Mouse (Mus musculus): ENCODE measurements around the gene Gosr2. TPM values are rescaled to one million over a fixed set of nuclear protein-coding genes. Genes with fewer than 3 reads are reported as not detected.
A peak's percentile ranks its signal among the peaks of the same experiment; 100 is the strongest.

The Gosr2 gene
- total RNA-seq (2021) = 10 to 100 TPM; 83.7 to 86.7 TPM
- long read RNA-seq, experiment 1, transcript Gosr2-203 (5 exons, 917 nt) = minor isoform, 5 of 91 reads
- long read RNA-seq, experiment 1, transcript Gosr2-201 (6 exons, 3,266 nt) = major isoform, 49 of 91 reads
- long read RNA-seq, experiment 1, transcript Gosr2-202 (5 exons, 1,044 nt) = minor isoform, 15 of 91 reads
- long read RNA-seq, experiment 1, partial matches to known transcripts = 6 of 91 reads
- long read RNA-seq, experiment 1, other reads (novel, unspliced or antisense) = 16 of 91 reads
- long read RNA-seq, experiment 2, transcript Gosr2-202 (5 exons, 1,044 nt) = minor isoform, 11 of 107 reads
- long read RNA-seq, experiment 2, transcript Gosr2-201 (6 exons, 3,266 nt) = major isoform, 73 of 107 reads
- long read RNA-seq, experiment 2, partial matches to known transcripts = 8 of 107 reads
- long read RNA-seq, experiment 2, other reads (novel, unspliced or antisense) = 13 of 107 reads

DNA sequence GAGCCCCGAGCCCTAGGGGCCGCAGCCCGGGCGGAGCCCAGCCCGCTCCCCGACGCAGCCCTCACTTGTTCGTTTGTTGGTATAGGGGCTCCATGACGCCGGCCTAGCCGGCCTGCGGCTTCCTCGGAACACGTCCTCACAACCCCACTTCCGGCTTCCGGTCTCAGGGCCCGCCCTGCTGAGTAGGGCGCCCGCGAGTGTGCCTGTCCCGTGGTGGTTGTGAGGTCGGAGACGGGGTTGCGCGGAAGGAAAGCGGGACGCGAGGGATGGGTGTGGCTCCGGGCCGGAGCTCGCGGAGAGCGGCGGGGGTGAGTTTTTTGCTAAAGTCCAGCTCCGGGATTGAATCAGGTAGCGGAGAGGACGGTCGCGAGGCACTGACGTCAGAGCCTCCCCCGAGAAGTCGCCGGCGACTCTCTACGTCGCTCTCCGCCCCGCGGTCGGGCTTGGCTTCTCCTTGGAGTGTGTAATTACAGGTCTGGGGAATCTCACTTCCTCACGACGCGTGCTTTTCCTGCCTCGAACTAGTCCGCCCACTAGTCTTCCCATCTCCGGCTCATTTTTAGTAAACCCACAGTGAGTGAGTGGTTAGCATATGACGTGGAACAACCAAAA, at the start of gene Gosr2:
Gene Gosr2, minus strand, starts transcription at position 334 of the 612 bp plus-strand sequence.
- peak; percentile 70 to 87 for DNase-seq (ENCODE audit: low spot score in 2 of 2)

DNA sequence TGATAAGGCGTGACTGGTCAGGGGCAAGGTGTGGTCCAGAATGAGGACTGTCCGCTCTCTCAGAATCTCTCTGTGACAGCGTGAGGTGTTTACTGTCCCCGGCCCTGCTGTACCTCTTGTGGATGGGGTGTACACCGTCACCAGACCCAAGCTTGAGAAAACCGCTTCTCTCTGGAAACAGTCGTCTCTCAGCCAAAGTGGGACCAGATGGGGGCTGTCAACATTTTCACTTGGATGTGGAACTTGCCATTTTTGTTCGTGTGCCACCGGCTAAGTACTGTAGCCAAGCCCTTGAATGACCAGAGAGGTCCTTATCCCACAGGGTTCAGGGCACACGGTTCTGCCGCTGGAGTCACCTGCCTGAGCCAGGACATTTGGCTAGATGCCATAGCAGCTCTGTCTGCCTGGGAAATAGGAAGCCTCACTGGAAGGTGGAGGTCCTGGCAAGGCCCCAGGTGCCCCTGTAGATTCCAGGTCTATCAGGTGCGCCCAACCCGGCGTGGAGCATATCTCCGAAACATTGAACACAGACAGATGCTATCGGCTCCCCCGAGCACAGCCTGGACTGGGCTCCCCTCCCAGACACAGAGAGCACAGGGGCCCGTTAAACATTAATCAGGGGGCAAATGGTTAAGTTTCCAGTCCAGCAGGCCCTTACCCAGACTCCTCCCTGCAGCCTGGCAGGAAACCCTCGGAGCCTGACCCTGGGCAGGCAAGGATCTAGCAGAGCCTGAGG, 37.5 kb upstream of the Gosr2 start:
- DNase-seq (ENCODE audit: low spot score in 2 of 2) = no peak

DNA sequence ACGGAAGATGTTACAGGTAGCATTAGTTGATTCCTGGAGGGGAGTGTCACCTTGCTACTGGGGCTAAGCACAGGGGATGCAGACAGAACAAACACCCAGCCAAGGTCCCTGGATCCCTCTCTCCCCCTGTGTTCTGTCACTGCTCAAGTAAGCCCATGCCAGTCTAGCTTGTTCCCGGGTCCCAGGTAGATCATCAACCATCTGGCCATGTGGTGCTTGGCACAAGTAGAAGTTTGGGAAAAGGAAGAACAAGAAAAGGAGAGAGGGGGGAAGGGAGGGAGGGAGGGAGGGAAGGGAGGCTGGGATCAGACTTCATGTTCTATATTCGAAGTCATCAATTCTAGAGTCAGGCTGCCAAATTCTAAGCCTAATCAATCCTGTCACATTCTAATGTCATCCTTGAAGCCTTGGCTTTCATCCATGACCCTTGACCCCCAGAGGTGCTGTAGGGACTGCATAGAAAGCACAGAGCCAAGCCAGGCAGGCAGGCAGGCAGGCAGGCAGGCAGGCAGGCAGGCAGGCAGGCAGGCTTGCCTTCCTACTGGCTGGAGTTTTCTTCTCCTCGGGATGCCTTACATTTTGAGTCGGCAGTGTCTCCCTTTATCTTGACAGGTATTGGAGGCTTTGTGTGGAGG, 36.8 kb upstream of the Gosr2 start:
- no peak for DNase-seq (ENCODE audit: low spot score in 2 of 2)

DNA sequence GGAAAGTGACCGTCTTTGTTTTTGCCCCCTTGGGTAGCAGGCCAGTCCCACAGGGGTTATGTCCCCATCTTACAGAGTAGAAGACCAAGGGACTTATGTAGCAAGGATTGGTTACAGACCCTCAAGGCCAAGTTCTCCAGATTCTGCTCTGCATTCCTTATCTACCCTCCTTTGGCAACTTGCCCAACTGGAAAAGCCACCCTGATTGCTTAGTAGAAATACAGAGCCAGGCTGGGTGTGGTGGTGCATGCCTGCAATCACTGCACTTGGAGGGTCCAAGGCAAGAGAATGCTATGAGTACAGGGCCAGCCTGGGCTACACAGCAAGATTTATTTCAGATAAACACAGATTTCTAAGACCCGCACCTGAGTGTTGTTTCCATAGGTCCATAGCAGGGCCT, 36.3 kb upstream of the Gosr2 start:
- DNase-seq (ENCODE audit: low spot score in 2 of 2) = no peak

DNA sequence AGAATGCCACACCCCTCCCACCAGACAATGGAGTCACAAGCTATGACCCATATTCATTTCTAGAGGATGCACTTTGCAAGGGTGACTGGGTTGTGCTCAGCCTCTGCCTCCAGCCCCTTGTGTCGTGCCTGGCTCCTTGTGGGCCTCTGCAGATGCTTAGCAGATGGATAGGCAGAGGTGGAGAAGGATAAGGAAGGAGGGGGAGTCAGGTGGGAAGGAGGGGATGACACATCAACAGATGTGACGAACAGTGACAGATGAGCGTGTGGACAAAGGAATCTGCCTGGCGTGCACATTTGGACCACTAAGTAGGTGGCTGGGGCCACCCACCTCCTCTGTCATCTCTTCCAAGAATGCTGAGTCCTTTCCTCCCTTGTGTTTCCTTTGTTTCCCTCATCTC, 35.4 kb upstream of the Gosr2 start:
- no peak for DNase-seq (ENCODE audit: low spot score in 2 of 2)

DNA sequence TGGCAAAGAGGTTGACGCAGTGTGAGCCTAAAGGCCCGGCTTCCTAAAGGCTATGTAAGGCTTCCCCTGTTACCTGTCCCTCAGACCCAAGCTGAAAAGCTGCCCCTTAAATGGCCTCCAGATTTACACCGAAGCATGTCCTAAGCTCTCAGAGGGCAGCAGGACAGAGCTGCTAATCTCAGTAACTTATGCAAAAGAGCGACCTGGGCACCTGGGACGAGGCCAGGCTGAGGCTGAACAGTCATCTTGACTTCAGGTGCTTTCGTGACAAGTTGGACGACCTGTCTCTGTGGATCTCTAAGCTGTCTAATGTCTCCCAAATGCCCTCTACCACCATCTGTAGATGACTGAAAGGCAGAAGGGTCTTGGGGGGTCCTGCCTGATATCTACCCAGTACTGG, 34.6 kb upstream of the Gosr2 start:
- no peak for DNase-seq (ENCODE audit: low spot score in 2 of 2)

DNA sequence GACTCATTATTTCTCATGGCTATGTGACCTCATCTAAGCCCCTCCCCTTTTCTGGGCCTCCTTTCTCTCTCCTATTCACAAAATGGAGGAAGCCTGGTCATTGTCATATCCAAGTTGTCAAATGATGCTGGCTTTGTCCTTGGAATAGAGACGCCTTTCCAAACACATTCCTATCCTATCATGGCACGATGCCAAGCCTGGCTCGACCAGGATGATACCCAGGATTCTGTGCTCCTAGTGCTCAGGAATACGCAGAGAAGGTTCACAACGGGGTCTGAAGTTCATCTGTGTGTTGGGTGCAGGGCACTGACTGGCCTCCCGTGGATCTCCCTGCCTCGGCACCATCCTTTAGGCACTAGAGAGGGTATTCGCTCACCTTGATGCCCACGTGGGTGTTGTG, 33.9 kb upstream of the Gosr2 start:
- no peak for DNase-seq (ENCODE audit: low spot score in 2 of 2)

DNA sequence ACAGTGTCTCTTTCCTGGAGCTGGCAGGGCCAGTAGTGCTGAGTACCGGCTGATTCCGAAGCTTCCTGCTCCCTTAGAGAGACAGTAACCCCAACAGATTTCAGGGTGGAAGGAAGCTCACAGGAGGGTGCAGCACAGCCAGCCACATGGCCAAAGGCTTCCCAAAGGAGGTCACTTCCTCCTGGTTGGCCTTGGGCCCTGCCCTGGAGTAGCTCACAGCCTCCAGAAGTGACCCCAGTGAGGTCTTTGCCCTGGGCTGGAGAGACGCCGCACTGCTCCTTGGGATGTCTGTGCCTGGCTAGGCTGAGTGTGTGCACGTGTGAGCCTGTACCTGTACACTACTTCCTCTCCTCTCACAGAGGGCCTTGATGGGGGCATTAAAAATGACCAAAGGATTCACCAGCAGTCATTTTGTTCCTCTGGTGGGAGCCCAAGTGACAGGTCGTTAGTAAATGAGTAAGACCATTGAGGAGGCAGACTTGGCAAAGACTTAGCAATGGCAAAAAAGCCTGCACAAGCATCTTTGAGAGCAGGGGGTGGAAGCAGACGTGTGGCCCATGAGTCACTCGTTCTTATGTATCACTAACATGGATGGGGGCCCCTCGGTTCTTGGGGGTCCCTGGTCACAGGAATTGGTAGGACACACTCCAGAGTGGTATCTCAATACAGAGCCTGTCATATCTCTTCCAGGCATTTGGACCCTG, 31.7 kb upstream of the Gosr2 start:
- DNase-seq (ENCODE audit: low spot score in 2 of 2) = no peak

DNA sequence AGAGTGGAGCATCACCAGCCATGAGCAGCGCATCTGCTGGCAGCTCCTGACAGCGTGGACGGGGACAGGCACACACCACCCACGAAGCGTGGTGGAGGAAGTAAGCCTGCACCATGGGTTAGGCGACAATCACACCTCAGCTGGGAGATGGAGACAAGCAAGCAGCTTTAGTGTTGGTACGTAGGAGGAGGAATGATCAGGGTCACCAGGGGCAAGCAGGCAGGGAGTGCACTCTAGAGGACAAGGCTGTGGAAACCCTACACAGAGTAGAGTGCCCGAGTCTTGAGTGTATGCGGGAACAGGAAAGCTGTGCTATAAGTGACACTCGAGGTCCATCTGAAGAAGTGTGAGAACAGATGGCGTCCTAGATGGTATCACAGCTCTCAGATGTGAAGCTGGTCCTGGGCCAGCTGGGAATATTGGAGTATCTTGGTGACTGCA, 26.7 kb upstream of the Gosr2 start:
- no peak for DNase-seq (ENCODE audit: low spot score in 2 of 2)

DNA sequence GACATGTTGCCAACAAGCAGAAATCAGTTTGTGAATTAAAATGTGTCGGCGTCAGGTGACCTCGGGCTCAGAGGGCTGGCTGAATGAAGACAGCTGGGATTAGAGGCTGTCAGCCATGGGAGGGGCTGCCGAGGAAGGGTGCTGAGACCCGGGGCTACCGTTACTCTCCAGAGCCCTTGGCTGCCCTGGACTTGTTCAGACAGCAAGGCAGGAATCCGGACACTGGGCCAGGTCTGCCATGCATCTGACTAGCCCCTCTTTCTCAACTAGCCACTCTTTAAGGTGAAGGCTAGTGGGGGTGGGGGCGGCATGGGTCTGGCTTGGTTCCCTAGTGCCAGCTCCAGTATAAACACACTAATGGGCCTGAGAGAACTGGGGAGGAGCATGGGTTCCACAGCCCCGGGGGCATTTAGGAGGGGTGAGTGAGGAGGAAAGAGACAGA, 24.4 kb upstream of the Gosr2 start:
- no peak for DNase-seq (ENCODE audit: low spot score in 2 of 2)

DNA sequence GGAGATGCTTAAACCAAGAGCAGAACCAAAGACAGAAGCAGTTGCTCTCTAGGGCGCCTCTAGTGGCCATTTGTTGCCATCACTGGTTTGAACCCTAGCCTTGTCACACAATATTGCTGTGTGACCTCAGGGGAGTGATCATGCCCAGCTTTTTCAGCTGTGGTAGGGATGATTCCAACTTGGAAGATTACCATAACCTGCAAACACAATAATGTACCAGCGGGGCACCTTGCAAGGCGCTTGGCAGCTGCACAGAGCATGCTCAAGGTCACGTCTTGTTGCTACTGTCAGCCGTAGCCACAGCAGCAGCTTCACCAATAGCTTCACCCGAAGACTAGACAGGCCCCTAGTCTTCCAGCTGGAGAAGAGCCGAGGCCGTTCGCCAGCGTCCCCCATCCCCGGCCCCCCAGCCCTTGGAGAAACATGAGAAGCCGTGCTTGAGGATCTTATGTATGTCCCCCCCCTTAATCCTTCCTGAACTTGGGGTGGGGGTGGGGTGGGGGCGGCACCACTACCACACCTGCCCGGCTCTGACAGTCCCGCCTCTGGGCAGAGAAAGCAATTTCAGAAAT, 23.9 kb upstream of the Gosr2 start:
- DNase-seq (ENCODE audit: low spot score in 2 of 2) = no peak

DNA sequence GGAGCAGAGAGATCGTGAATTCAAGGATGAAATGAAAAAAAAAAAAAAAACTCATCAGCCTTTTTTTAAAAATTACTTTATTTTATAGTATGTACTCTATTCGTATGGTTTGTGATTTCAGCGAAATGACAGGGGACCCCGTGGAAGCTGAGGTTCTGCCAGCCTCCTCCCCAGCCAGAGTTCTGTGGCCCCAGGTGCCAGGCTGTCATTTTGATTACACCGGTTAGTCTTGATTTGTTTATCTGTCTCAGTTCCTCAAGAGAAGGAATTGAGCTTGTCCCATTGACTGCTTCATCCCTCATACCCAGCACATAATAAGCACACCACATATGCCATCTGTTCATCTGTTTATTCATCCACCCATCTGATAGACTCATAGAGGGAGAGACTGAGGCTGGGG, 21.7 kb upstream of the Gosr2 start:
- DNase-seq (ENCODE audit: low spot score in 2 of 2) = no peak

DNA sequence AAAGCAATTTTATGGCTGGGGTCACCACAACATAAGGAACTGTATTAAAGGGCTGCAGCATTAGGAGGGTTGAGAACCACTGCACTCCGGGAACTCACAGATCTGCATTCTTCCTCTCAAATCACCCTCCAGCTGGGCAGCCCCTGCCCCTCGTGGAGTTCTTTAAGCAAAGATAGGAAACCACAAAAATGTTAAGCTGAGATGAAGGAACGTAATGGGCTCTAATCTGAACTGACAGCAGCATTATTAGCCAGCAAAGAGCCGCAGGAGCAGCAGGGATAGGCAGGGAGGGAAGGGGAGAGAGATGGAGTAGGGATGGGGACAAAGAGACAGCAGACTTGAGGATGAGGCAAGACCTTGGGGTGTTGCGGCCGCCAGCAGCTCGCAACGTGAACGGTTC, 19.3 kb upstream of the Gosr2 start:
- DNase-seq (ENCODE audit: low spot score in 2 of 2) = no peak

DNA sequence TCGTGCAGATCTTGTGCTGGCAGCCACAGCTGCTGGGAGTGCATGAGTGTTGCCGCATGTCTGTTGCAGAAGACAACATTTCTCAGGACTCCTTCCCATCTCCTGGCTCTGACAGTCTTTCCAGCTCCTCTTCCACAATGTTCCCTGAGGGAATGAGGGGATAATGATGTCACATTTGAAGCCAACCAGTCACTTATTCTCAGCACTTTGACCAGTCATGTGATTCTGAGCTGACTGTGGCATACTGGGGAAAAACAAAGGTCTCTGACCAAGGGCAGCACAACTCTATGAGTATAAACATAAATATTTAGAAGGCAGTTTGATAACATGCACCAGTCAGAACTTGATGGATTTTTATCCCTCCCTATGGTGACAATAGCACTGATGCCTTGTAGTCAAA, 16.4 kb upstream of the Gosr2 start:
- DNase-seq (ENCODE audit: low spot score in 2 of 2) = no peak

DNA sequence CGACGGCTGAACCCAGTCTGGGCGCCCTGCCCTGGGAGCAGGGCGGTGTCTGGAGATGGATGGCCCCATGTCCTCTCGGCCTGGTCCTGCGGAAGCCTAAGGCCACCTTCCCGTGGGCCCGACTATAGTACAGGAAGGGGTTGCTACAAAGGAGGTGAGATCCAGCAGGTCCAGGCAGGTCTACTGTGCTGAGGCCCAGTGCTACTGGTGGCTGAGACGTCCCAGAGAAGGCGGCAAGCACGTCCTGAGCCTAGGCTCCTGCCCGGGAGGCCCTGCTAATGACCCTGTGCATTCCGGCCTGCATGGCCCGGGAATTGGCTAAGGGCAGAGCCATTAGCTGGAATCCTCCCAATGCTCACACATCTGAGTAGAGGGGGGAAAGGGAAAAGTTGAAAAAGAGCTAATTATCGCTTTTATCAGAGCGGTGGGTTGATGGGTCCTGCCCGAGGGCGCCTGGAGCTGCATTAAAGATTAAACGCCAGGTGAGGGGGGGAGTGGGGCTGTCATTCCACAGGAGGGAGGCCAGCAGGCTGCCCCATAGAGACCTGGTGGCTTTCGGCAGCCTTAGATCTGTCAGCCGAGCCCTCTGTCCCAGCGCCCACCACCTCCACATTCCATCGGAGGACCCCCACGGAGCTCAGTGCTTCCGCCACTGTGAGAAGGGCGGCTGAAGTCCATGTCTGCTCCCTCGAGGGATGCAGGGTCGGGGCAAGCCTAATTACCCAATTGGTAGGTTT, 14.3 kb upstream of the Gosr2 start:
- DNase-seq (ENCODE audit: low spot score in 2 of 2) = no peak

DNA sequence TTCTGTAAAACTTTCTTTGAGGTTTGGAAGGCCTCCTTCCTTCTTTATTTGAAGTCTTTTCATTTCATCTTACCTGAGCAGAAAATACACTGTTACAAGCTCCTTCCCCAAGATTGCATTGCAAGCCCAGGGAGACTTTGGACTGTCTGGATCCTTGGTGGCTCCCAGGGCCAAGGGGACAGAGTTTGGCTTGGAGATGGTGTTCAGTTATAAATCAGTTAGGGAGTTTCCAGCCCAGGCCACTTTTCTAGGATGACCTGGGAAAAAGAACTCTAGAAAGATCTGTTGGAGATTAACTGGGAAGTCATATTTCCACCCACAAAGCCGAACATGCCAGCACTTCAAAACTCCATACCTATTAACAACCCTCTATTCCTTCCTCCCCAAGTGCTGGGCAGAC, 12.3 kb upstream of the Gosr2 start:
- no peak for DNase-seq (ENCODE audit: low spot score in 2 of 2)

DNA sequence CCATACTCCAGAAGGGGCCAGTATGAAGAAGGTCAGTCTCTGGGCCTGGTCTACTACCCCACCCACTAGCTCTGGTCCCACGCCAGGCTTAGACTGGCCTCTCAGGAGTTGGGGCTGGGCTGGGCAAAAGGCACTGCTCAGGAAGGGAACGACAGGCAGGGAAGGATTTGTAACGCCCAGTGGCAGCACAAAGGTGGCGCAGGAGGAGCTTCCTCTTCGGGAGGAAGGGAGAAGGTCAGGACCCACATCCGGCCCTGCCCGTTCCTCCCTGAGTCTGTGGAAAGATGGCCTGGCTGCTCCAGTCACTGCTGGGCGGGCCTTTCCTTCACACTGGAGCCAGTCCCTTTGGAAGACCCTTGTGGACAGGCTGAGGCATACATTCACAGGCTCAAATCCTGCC, 9.3 kb upstream of the Gosr2 start:
- no peak for DNase-seq (ENCODE audit: low spot score in 2 of 2)

DNA sequence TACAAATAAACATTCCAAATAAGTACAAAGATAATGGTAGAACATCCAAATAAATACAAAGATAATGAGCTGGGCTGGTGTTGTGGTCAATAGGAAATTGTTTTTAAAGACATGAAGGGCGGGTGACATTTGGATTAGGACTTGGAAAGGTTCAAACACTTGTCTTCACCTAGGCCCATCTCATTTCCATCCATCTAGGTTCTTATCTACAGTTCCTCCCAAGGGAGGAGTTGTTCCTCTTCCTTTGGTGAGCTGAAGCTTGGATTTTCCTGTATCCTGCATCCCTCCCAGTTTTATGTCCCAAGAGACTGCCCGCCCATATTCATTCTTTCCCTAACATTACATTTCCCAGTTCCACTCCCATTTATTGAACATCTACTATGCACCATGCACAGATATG, 528 bp upstream of the Gosr2 start:
- no peak for DNase-seq (ENCODE audit: low spot score in 2 of 2)

DNA sequence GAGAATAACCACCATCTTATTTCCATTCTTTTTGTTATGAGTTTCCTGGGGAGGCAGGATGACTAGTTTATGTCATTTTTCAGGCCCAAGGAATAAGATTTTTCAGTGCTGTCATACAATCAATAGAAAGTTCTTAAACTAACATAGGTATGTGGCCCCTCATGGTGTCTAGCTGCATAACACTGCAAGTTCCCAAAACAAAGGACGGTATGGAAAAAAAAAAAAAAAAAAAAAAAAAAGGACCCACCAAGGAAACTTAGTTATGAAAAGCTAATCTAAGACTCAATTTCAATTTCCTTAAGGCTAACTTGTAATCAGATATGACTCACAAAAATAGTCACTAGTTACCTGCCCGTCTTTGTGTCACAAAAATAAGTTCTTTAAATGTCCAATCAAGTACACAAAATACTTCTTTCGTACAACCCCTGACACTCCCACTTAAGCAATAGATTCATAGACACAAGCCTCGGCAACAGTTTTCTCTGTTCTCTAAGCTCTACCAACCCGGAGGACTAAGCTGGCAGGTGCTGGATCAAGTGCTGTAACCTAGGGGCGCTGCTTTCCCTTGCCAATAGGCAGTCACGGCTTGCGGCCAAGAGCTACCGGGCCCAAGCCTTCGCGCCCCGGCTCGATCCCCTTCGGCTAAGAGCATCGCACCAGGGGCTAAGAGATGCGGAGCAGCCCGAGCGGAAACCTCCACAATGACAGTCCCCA, 690 bp downstream of the Gosr2 start:
- DNase-seq (ENCODE audit: low spot score in 2 of 2) = peak in 1 of 2 experiments; percentile 16

Measured in adrenal gland, postnatal 4 days (tissue).